Mouse (Mus musculus): ENCODE results near the gene Lta. TPM values are rescaled to one million over a fixed set of nuclear protein-coding genes. Genes with fewer than 3 reads are reported as not detected.

Lta gene
- total and polyA plus RNA-seq, 3 experiments, result 0.24 TPM; not detected in 2

DNA sequence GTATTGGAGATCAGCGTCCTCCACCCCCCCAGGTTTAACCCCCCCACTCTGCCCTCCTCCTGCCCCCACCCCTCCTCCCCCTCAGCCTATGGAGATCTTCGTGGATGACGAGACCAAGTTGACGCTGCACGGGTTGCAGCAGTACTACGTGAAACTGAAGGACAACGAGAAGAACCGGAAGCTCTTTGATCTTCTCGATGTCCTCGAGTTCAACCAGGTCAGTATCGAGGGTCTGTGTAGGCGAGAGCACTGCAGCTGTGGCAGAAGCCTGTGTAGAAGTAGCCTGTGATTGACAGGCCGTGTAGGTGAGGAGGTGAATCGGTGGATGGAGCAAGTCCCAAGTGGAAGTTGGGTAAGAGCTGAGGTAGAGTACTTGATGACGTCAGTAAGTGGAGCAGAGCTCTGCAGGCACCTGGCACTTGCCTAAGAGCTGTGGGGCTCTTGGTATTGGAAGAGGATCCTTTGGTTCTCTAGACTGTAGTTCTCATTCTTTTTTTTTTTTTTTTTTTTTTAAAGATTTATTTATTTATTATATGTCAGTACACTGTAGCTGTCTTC, 46.1 kb upstream of the Lta start:
- no peak overlapping the region for H3K9ac ChIP-seq (ENCODE audit: control insufficient read depth, low read depth, low read length, poor library complexity, severe bottlenecking)
- peaks cover 0 to 29% of the 10 kb centered on the region in 2 experiments; a peak in 2 of 4 replicates for H3K36me3 ChIP-seq (ENCODE audit: control insufficient read depth in 1 of 2, insufficient read depth in 2 of 2, low read length in 2 of 2)
- TF ChIP-seq RCOR1 (IDR thresholded peaks at IDR 0.05; ENCODE audit: low read depth, low read length) (no peak), POLR2AphosphoS5 (IDR thresholded peaks at IDR 0.05; ENCODE audit: borderline replicate concordance, low read depth, low read length) (0 out of 2 replicates have a peak, but pooled peaks have one; percentile 30), TAL1 (IDR thresholded peaks at IDR 0.05; ENCODE audit: low read length) (no peak), ZMIZ1 (IDR thresholded peaks at IDR 0.05; ENCODE audit: low read depth, low read length) (0 out of 2 replicates have a peak, but pooled peaks have one; percentile 3), CTCF (IDR thresholded peaks at IDR 0.05 in 2 of 3, conservative IDR thresholded peaks at IDR 0.05 in 1 of 3; ENCODE audit: control insufficient read depth in 1 of 3, insufficient read depth in 1 of 3, low read depth in 2 of 3, low read length in 3 of 3, poor library complexity in 1 of 3, severe bottlenecking in 1 of 3) (no peak)
- no peaks in the 10 kb centered on the region for H3K9me3 ChIP-seq (replicated peaks; ENCODE audit: insufficient read depth, low read length)
- no peak for DNase-seq (ENCODE audit: low read depth, low spot score)
- H3K79me2 ChIP-seq (ENCODE audit: control insufficient read depth, insufficient read depth, low read length, poor library complexity), result peaks cover 12% of the 10 kb centered on the region; the same call in 1 of the 2 replicates
- H3K4me3 ChIP-seq (ENCODE audit: control insufficient read depth in 1 of 2, insufficient read depth in 1 of 2, low read depth in 2 of 2, low read length in 2 of 2), result no peak overlapping the region
- H3K27me3 ChIP-seq (ENCODE audit: control insufficient read depth in 1 of 2, insufficient read depth in 2 of 2, low read length in 2 of 2), result no peaks in the 10 kb centered on the region
- no peaks in the 10 kb centered on the region for H3K4me1 ChIP-seq (ENCODE audit: control insufficient read depth in 1 of 2, insufficient read depth in 2 of 2, low read length in 2 of 2)
- no peak overlapping the region for H3K27ac ChIP-seq (ENCODE audit: control insufficient read depth, low read depth, low read length)

DNA sequence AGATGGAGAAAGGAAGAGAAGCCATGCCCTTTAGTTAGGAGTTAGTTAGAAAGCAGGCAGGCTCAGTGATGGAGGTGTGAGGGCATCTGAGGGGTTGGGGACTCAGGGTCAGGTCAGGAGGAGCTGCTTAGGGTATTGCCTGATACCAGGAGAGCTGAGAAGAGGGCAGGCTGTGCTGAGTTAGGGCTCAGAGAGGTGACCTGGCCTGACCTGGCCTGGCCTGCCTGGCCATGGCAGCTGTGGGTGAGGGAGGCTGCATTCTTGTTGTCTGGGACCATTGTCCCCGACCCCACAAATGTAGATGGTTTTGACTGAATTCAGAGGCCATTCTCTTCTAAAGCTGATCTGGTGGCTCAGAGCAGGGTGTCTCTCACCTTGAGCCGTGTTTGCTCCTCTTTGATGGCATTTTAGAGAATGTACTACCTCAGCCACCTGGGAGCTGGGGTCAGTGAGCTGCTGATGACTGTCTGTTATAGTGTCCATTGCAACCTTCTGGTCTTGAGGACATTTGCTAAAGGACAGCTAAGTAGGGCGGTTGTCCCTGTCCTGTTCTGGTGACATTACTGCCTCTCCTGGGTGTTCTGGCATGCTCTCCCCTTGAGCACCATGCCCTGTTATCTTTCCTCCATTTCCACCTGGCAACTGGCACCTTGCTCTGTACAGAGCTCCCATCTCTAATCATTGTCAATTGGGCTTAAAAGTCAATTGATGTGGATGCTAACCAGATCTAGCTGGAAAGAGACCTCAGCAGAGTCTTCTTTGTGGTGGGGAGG, 45.4 kb upstream of the Lta start:
- Histone ChIP-seq H3K4me1 (ENCODE audit: control insufficient read depth in 1 of 2, insufficient read depth in 2 of 2, low read length in 2 of 2) (no peaks in the 10 kb centered on the region), H3K79me2 (ENCODE audit: control insufficient read depth, insufficient read depth, low read length, poor library complexity) (peaks cover 18% of the 10 kb centered on the region), H3K27me3 (ENCODE audit: control insufficient read depth in 1 of 2, insufficient read depth in 2 of 2, low read length in 2 of 2) (no peaks in the 10 kb centered on the region), H3K9ac (ENCODE audit: control insufficient read depth, low read depth, low read length, poor library complexity, severe bottlenecking) (no peak overlapping the region), H3K36me3 (ENCODE audit: control insufficient read depth in 1 of 2, insufficient read depth in 2 of 2, low read length in 2 of 2) (peaks cover under 1 to 32% of the 10 kb centered on the region in 2 experiments), H3K9me3 (replicated peaks; ENCODE audit: insufficient read depth, low read length) (no peaks in the 10 kb centered on the region), H3K4me3 (ENCODE audit: control insufficient read depth in 1 of 2, insufficient read depth in 1 of 2, low read depth in 2 of 2, low read length in 2 of 2) (no peak overlapping the region), H3K27ac (ENCODE audit: control insufficient read depth, low read depth, low read length) (no peak overlapping the region)
- DNase-seq (ENCODE audit: low read depth, low spot score), result no peak
- TF ChIP-seq GATA1 (IDR thresholded peaks at IDR 0.05; ENCODE audit: low read depth, low read length) (no peak), ZMIZ1 (IDR thresholded peaks at IDR 0.05; ENCODE audit: low read depth, low read length) (peak; percentile 15; the same call in 1 of the 2 replicates), TAL1 (IDR thresholded peaks at IDR 0.05; ENCODE audit: low read length) (no peak), MAZ (IDR thresholded peaks at IDR 0.05; ENCODE audit: low read depth, low read length) (no peak), ZNF384 (IDR thresholded peaks at IDR 0.05; ENCODE audit: low read depth, low read length) (no peak), ZKSCAN1 (IDR thresholded peaks at IDR 0.05; ENCODE audit: low read depth, low read length) (no peak), MYB (IDR thresholded peaks at IDR 0.05; ENCODE audit: low read depth, low read length) (no peak), ZC3H11A (IDR thresholded peaks at IDR 0.05; ENCODE audit: low read depth, low read length) (no peak)
